Mouse (Mus musculus) myocyte (in vitro differentiated cells): ENCODE measurements at regions not wholly inside any gene's neighbourhood (a gene's known extent, or its start where the extent isn't known, plus 50 kb on each side); places are given as distances from the start of the nearest gene placed in this dataset.
A peak's percentile ranks its signal among the peaks of the same experiment; 100 is the strongest.

Experiments
- H3K27me3 ChIP-seq: one replicate; pipeline ENCODE4 v1.6.1; 2011; ENCODE audit not compliant: control insufficient read depth, insufficient read depth, insufficient read length
- H3K36me3 ChIP-seq: one replicate; pipeline ENCODE4 v1.6.1; 2011; ENCODE audit not compliant: control insufficient read depth, insufficient read depth
- H3K4me2 ChIP-seq: one replicate; pipeline ENCODE4 v1.6.1; 2011; ENCODE audit warnings: low read depth, control low read depth
- H3K4me3 ChIP-seq: one replicate; pipeline ENCODE4 v1.5.1; 2011; ENCODE audit warnings: mild to moderate bottlenecking, control low read depth, moderate library complexity
- H3K79me2 ChIP-seq: one replicate; pipeline ENCODE4 v1.6.1; 2011; ENCODE audit not compliant: control insufficient read depth, insufficient read depth
- H3ac ChIP-seq: one replicate; pipeline ENCODE4 v1.6.1; 2011; ENCODE audit not compliant: control insufficient read depth, insufficient read length
- CEBPB ChIP-seq: IDR thresholded peaks from 2 replicates; pipeline ENCODE4 v1.6.1; 2011; ENCODE audit warnings: mild to moderate bottlenecking, moderate library complexity; ENCODE audit not compliant: poor library complexity, insufficient read depth, severe bottlenecking
- E2F4 ChIP-seq: IDR thresholded peaks from one replicate; pipeline ENCODE4 v1.6.1; 2011; ENCODE audit warnings: mild to moderate bottlenecking, control low read depth, moderate library complexity; ENCODE audit not compliant: insufficient read depth
- MAX ChIP-seq: IDR thresholded peaks from one replicate; pipeline ENCODE4 v1.6.1; 2011; ENCODE audit warnings: low read depth, mild to moderate bottlenecking, control low read depth
- MYOD1 ChIP-seq, 3 experiments: IDR thresholded peaks; one replicate each; pipeline ENCODE4 v1.6.1; 2011; ENCODE audit warnings: control low read depth in 2 of 3, low read depth in 2 of 3, mild to moderate bottlenecking in 2 of 3, moderate library complexity in 1 of 3; ENCODE audit not compliant: insufficient read length in 2 of 3, control insufficient read depth in 1 of 3
- MYOG ChIP-seq, 3 experiments: IDR thresholded peaks; one replicate each; pipeline ENCODE4 v1.6.1; 2011; ENCODE audit warnings: control low read depth in 2 of 3, low read depth in 2 of 3, mild to moderate bottlenecking in 2 of 3; ENCODE audit not compliant: insufficient read length in 2 of 3, control insufficient read depth in 1 of 3, insufficient read depth in 1 of 3
- POLR2A ChIP-seq: IDR thresholded peaks from one replicate; pipeline ENCODE4 v1.6.1; 2011; ENCODE audit warnings: low read depth, mild to moderate bottlenecking, control low read depth, moderate library complexity; ENCODE audit not compliant: insufficient read length
- POLR2AphosphoS2 ChIP-seq: IDR thresholded peaks from one replicate; pipeline ENCODE4 v1.6.1; 2011; ENCODE audit warnings: low read depth, control low read depth; ENCODE audit not compliant: insufficient read length
- REST ChIP-seq: IDR thresholded peaks from one replicate; pipeline ENCODE4 v1.6.1; 2011; ENCODE audit warnings: mild to moderate bottlenecking, control low read depth, moderate library complexity; ENCODE audit not compliant: insufficient read depth, insufficient read length
- SRF ChIP-seq: IDR thresholded peaks from one replicate; pipeline ENCODE4 v1.6.1; 2011; ENCODE audit warnings: low read depth; ENCODE audit not compliant: control insufficient read depth, insufficient read length
- TCF12 ChIP-seq: IDR thresholded peaks from one replicate; pipeline ENCODE4 v1.6.1; 2011; ENCODE audit warnings: mild to moderate bottlenecking, control low read depth; ENCODE audit not compliant: poor library complexity, insufficient read depth, severe bottlenecking
- TCF3 ChIP-seq: IDR thresholded peaks from one replicate; pipeline ENCODE4 v1.6.1; 2011; ENCODE audit warnings: low read depth, control low read depth; ENCODE audit not compliant: insufficient read length
- USF1 ChIP-seq: IDR thresholded peaks from one replicate; pipeline ENCODE4 v1.6.1; 2011; ENCODE audit warnings: low read depth, mild to moderate bottlenecking, control low read depth, moderate library complexity

- Histone ChIP-seq H3K4me2 (no peak overlapping the region), H3K79me2 (no peaks in the 10 kb centered on the region), H3K4me3 (no peak overlapping the region), H3K27me3 (no peaks in the 10 kb centered on the region), H3K36me3 (no peaks in the 10 kb centered on the region), H3ac (no peak overlapping the region)
- no peak for TF ChIP-seq MYOG (IDR thresholded peaks at IDR 0.05; ENCODE audit: control insufficient read depth in 1 of 3, insufficient read depth in 1 of 3, insufficient read length in 2 of 3, low read depth in 2 of 3)
- TF ChIP-seq SRF, result no peak
- TF ChIP-seq REST, result no peak
- no peak for TF ChIP-seq CEBPB
- TF ChIP-seq MYOD1 (IDR thresholded peaks at IDR 0.05; ENCODE audit: control insufficient read depth in 1 of 3, insufficient read length in 2 of 3, low read depth in 2 of 3), result no peak
- TF ChIP-seq MAX, result no peak
- TF ChIP-seq POLR2A, result no peak
Measured at GRCm38 (mm10) chr6:140888610-140889009, 159.5 kb downstream of the Gm11077 start.

- Histone ChIP-seq H3K27me3 (no peaks in the 10 kb centered on the region), H3K4me3 (no peak overlapping the region), H3ac (no peak overlapping the region), H3K4me2 (no peak overlapping the region), H3K79me2 (no peaks in the 10 kb centered on the region), H3K36me3 (no peaks in the 10 kb centered on the region)
- no peak for TF ChIP-seq MYOD1 (IDR thresholded peaks at IDR 0.05; ENCODE audit: control insufficient read depth in 1 of 3, insufficient read length in 2 of 3, low read depth in 2 of 3)
- no peak for TF ChIP-seq USF1
- TF ChIP-seq POLR2A, result no peak
- no peak for TF ChIP-seq TCF12
- TF ChIP-seq TCF3, result no peak
- no peak for TF ChIP-seq MYOG (IDR thresholded peaks at IDR 0.05; ENCODE audit: control insufficient read depth in 1 of 3, insufficient read depth in 1 of 3, insufficient read length in 2 of 3, low read depth in 2 of 3)
- peak; percentile 55 for TF ChIP-seq REST
Measured at GRCm38 (mm10) chr6:140890060-140890459, 161.0 kb downstream of the Gm11077 start.

GRCm38 (mm10) chr6:140890591-140890990 lies 161.5 kb downstream of the Gm11077 start:
- Histone ChIP-seq H3ac (no peak overlapping the region), H3K4me2 (no peak overlapping the region), H3K4me3 (no peak overlapping the region), H3K79me2 (no peaks in the 10 kb centered on the region), H3K36me3 (no peaks in the 10 kb centered on the region), H3K27me3 (no peaks in the 10 kb centered on the region)
- no peak for TF ChIP-seq REST
- no peak for TF ChIP-seq MYOD1 (IDR thresholded peaks at IDR 0.05; ENCODE audit: control insufficient read depth in 1 of 3, insufficient read length in 2 of 3, low read depth in 2 of 3)
- no peak for TF ChIP-seq TCF12
- TF ChIP-seq POLR2A, result no peak
- TF ChIP-seq SRF, result no peak
- no peak for TF ChIP-seq CEBPB
- no peak for TF ChIP-seq TCF3
- no peak for TF ChIP-seq MAX
- TF ChIP-seq USF1, result no peak

- Histone ChIP-seq H3K27me3 (no peaks in the 10 kb centered on the region), H3ac (no peak overlapping the region), H3K4me3 (no peak overlapping the region), H3K79me2 (no peaks in the 10 kb centered on the region), H3K36me3 (no peaks in the 10 kb centered on the region), H3K4me2 (no peak overlapping the region)
- no peak for TF ChIP-seq E2F4
- no peak for TF ChIP-seq MYOD1 (IDR thresholded peaks at IDR 0.05; ENCODE audit: control insufficient read depth in 1 of 3, insufficient read length in 2 of 3, low read depth in 2 of 3)
- TF ChIP-seq CEBPB, result no peak
- TF ChIP-seq REST, result no peak
- TF ChIP-seq MYOG (IDR thresholded peaks at IDR 0.05; ENCODE audit: control insufficient read depth in 1 of 3, insufficient read depth in 1 of 3, insufficient read length in 2 of 3, low read depth in 2 of 3), result no peak
- TF ChIP-seq POLR2AphosphoS2, result no peak
- no peak for TF ChIP-seq USF1
Measured at GRCm38 (mm10) chr6:140894467-140894866, 165.4 kb downstream of the Gm11077 start.

GRCm38 (mm10) chr6:140895441-140895840 lies 166.4 kb downstream of the Gm11077 start:
- no peaks in the 10 kb centered on the region for H3K27me3 ChIP-seq
- H3K79me2 ChIP-seq, result no peaks in the 10 kb centered on the region
- H3ac ChIP-seq, result no peak overlapping the region
- H3K36me3 ChIP-seq, result no peaks in the 10 kb centered on the region
- no peak overlapping the region for H3K4me2 ChIP-seq
- no peak for TF ChIP-seq TCF3
- no peak for TF ChIP-seq MAX
- TF ChIP-seq USF1, result no peak
- TF ChIP-seq MYOD1 (IDR thresholded peaks at IDR 0.05; ENCODE audit: control insufficient read depth in 1 of 3, insufficient read length in 2 of 3, low read depth in 2 of 3), result no peak
- TF ChIP-seq TCF12, result no peak
- no peak for TF ChIP-seq POLR2AphosphoS2
- no peak overlapping the region for H3K4me3 ChIP-seq
